Mouse (Mus musculus) inflammation-experienced regulatory T-cells, adult 16 weeks (primary cell): ENCODE results near the gene Zfp263. TPM values are rescaled to one million over a fixed set of nuclear protein-coding genes. Genes with fewer than 3 reads are reported as not detected.

Experiments
- polyA plus RNA-seq: library from polyadenylated mRNA; unstranded; fragments of 100-300 nt; shearing (Covaris generic); gene quantifications from one replicate; pipeline ENCODE4 v1.2.1, GENCODE M21; 2017

Gene Zfp263
- 83.2 TPM for polyA plus RNA-seq

DNA sequence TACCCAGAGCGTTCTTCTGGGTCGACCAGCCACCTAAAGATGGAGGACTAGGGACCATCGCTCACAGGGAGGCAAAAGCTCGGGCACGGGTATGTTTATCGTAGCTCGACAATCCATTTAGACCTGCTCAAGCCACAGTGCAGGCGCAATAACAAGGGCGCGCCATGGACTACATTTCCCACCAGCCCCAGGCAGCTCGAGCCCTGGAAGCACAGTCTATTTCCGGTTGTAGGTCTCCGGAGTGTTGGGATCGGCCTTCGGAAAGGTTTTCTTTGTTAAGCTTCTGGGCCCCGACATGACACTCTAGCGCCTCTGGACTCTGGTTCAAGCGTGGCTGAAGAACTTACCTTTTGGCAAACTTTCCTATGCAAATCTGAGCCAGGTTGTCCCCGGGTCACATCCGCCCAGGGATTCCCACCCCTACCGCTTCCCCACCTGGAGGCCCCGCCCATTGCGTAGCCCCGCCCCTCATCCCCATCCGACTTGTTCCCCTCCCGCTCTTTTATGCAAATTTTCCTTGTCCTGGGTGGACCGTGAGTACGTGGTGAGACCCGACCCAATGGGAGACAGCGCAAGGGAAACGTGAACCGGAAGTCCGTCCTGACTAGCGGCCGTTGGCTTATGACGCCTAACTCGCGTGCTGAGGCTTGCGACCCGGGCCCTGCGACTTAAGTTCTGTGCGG is at the start of gene Zfp263:
Zfp263 (plus strand) TSS at position 591 of the 683 bp plus-strand sequence.

GRCm38 (mm10) chr16:3717980-3718379 is 25.9 kb upstream of the Zfp263 start, which contains the start of gene Mefv:
TSS of gene Mefv (minus strand) at chr16:3718097.

Other genes starting within 250 kb of the Zfp263 start
- gene Olfr161, start 153.1 kb upstream of the Zfp263 start, polyA plus RNA-seq = not detected
- 0.11 TPM for gene Mefv, start 26.0 kb upstream of the Zfp263 start, polyA plus RNA-seq
- 0.11 TPM for gene Olfr15, start 86.8 kb downstream of the Zfp263 start, polyA plus RNA-seq
- 1.4 TPM for gene Zfp174, start 103.2 kb downstream of the Zfp263 start, polyA plus RNA-seq
- 147 TPM for gene Naa60, start 128.3 kb downstream of the Zfp263 start, polyA plus RNA-seq
- gene Zfp597, start 140.5 kb downstream of the Zfp263 start, polyA plus RNA-seq = 16.8 TPM
- gene Gm20695, start 140.6 kb downstream of the Zfp263 start, polyA plus RNA-seq = not detected
- gene 1700037C18Rik, start 164.6 kb downstream of the Zfp263 start, polyA plus RNA-seq = 13.3 TPM
- gene Cluap1, start 164.7 kb downstream of the Zfp263 start, polyA plus RNA-seq = 40.9 TPM
- 100 TPM for gene Nlrc3, start 232.5 kb downstream of the Zfp263 start, polyA plus RNA-seq